In the genomic region with DNA sequence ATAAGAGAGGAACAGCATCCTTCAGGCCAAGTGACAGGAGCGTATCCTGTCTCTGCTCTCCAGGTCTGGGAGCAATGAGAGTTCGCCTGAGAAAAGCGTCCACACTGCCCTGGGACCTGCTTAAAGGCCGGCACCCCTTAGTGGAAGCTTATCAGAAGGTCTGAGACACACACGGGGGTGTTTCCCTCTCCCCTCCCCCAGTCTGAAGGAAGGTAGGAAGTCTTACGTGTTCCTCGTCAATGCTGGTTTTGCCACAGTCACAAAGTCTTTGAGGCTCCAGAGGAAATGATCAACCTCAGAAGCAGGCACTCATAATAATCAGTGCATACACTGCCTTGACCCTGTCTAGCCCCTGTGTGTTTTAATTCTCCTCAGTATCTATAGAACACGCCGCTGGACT, we compare ENCODE assay signal across 22 mouse cellular contexts. TPM values are rescaled to one million over a fixed set of nuclear protein-coding genes. Genes with fewer than 3 reads are reported as not detected.
DNase-seq lines count a peak whose midpoint lies in the region; ATAC-seq and TF ChIP-seq lines count a peak whose summit lies in the region.
"Had no signal": no experiment of that assay in that cellular context is flagged by ENCODE, and none has a peak within 500 bp of the region (broad histone marks: within the 10 kb centered on the region; RNA-seq: fewer than 3 reads in every experiment).

No protein-coding gene starts in this region.

- H3K4me2 ChIP-seq in liver, postnatal 0 days (ENCODE audit: low read depth, low read length), result no peak overlapping the region
- H3K4me2 ChIP-seq: embryonic facial prominence, embryonic 12.5 days; forebrain, embryonic 13.5 days; forebrain, embryonic 15.5 days had no signal

- WGBS in liver, postnatal 0 days (ENCODE audit: insufficient replicate concordance), result 60% methylated on average over 9 of the region's 9 CpGs

- H3K9ac ChIP-seq in liver, postnatal 0 days (replicated peaks), result no peak overlapping the region
- H3K9ac ChIP-seq: embryonic facial prominence, embryonic 12.5 days; forebrain, embryonic 13.5 days; forebrain, embryonic 15.5 days; forebrain, postnatal 0 days had no signal

- no peak for ATAC-seq in CD4-positive, CD25-positive, alpha-beta regulatory T cell, adult 4 months
- ATAC-seq in liver, postnatal 0 days, result no peak
- ATAC-seq: activated CD4-positive, CD25-positive, alpha-beta regulatory T cell, adult 4 months; forebrain, embryonic 13.5 days; forebrain, embryonic 15.5 days; forebrain, postnatal 0 days had no signal

- H3K4me3 ChIP-seq in liver, postnatal 0 days (ENCODE audit: low read depth, low read length), result no peak overlapping the region
- H3K4me3 ChIP-seq: embryonic facial prominence, embryonic 10.5 days; embryonic facial prominence, embryonic 12.5 days; forebrain, embryonic 13.5 days; forebrain, embryonic 15.5 days had no signal

- H3K36me3 ChIP-seq in liver, postnatal 0 days (replicated peaks; ENCODE audit: insufficient read depth, low read length), result no peaks in the 10 kb centered on the region
- H3K36me3 ChIP-seq: embryonic facial prominence, embryonic 10.5 days; embryonic facial prominence, embryonic 12.5 days; forebrain, embryonic 15.5 days had no signal

- no peak for TF ChIP-seq CTCF in liver, postnatal 0 days (IDR thresholded peaks at IDR 0.05; ENCODE audit: low read depth)

- H3K27ac ChIP-seq in liver, postnatal 0 days (ENCODE audit: low read depth), result no peak overlapping the region
- H3K27ac ChIP-seq: embryonic facial prominence, embryonic 10.5 days; embryonic facial prominence, embryonic 12.5 days; forebrain, embryonic 13.5 days; forebrain, embryonic 15.5 days had no signal

- peak; percentile 43 for DNase-seq in CD4-positive, CD25-positive, alpha-beta regulatory T cell, adult 2 months (ENCODE audit: low read depth, low spot score)
- DNase-seq in urinary bladder, adult 2 months (ENCODE audit: low spot score), result peak; percentile 13
- DNase-seq in urinary bladder, postnatal 10 days (ENCODE audit: low spot score), result no peak
- peak; percentile 52 for DNase-seq in induced T-regulatory cell, adult 2 months (ENCODE audit: low read depth)
- no peak for DNase-seq in right cerebral cortex, adult 18-20 months
- DNase-seq in liver, postnatal 0 days, result no peak
- DNase-seq: adrenal gland, adult 8-10 months; adrenal gland, postnatal 14 days; adrenal gland, postnatal 36 days; B cell, adult 2 months; cerebellum, adult 18-20 months; cerebellum, adult 9-10 months; cerebellum, postnatal 10 days; cerebellum, postnatal 25 days; forebrain, postnatal 0 days had no signal

- peaks cover 3% of the 10 kb centered on the region; the same call in 1 of the 2 replicates for H3K4me1 ChIP-seq in liver, postnatal 0 days (ENCODE audit: insufficient read depth)

- H3K9me3 ChIP-seq in liver, postnatal 0 days (ENCODE audit: low read length), result no peaks in the 10 kb centered on the region
- H3K9me3 ChIP-seq: embryonic facial prominence, embryonic 10.5 days; embryonic facial prominence, embryonic 12.5 days; forebrain, embryonic 13.5 days; forebrain, embryonic 15.5 days had no signal

- no peaks in the 10 kb centered on the region for H3K27me3 ChIP-seq in liver, postnatal 0 days (ENCODE audit: insufficient read depth, low read length)
- H3K27me3 ChIP-seq: embryonic facial prominence, embryonic 12.5 days; forebrain, embryonic 13.5 days; forebrain, embryonic 15.5 days had no signal

- TF ChIP-seq EP300 in liver, postnatal 0 days (IDR thresholded peaks at IDR 0.05; ENCODE audit: low read depth), result no peak

RNA-seq across cellular contexts. Expression of a gene that starts 12.3 kb away (rescaled TPM):
- polyA plus RNA-seq in CD4-positive, CD25-positive, alpha-beta regulatory T cell, adult 4 months (2017; shearing (Covaris generic)), result 1 to 10 TPM; 4.7 to 8.9 TPM
- polyA plus RNA-seq in urinary bladder, adult 2 months (2012; rRNA removed), result 36.6 and 36.9 TPM in 2 replicates
- 47.8 and 53.1 TPM in 2 replicates for polyA plus RNA-seq in liver, postnatal 0 days (2015; fragmentation: Nextera tagmentation; extraction: Ambion mirVana)

RNA-seq across cellular contexts. Expression of a gene that starts 22.3 kb away (rescaled TPM):
- polyA plus RNA-seq in CD4-positive, CD25-positive, alpha-beta regulatory T cell, adult 4 months (2017; shearing (Covaris generic)), result 1 to 10 TPM in 1 of 2 experiments, under 1 TPM in 1; 0.86 to 2.4 TPM
- polyA plus RNA-seq in urinary bladder, adult 2 months (2012; rRNA removed), result 3.6 and 4.7 TPM in 2 replicates
- 0.39 and 0.54 TPM in 2 replicates for polyA plus RNA-seq in liver, postnatal 0 days (2015; fragmentation: Nextera tagmentation; extraction: Ambion mirVana)

RNA-seq across cellular contexts. Expression of a gene that starts 58.1 kb away (rescaled TPM):
- 1 to 10 TPM in 1 of 2 experiments, not detected in 1; 1.3 TPM for polyA plus RNA-seq in CD4-positive, CD25-positive, alpha-beta regulatory T cell, adult 4 months (2017; shearing (Covaris generic))
- not detected in 2 replicates for polyA plus RNA-seq in urinary bladder, adult 2 months (2012; rRNA removed)
- polyA plus RNA-seq in liver, postnatal 0 days (2015; fragmentation: Nextera tagmentation; extraction: Ambion mirVana), result 0.42 and 0.43 TPM in 2 replicates
- polyA plus RNA-seq: cortical plate, adult 2 months; embryonic facial prominence, embryonic 12.5 days; forebrain, embryonic 13.5 days; forebrain, postnatal 0 days had no signal

Comparison
In these comparisons a context has a peak if more than half of its experiments do, and no peak if none do; other contexts are left out.
1. DNase-seq: peak in CD4-positive, CD25-positive, alpha-beta regulatory T cell, adult 2 months (single experiment), urinary bladder, adult 2 months (single experiment) and induced T-regulatory cell, adult 2 months (single experiment); none in urinary bladder, postnatal 10 days (single experiment), right cerebral cortex, adult 18-20 months (single experiment) and liver, postnatal 0 days (single experiment).